Mouse (Mus musculus) CH12.LX (cell line): ENCODE measurements around the gene Abca17. TPM values are rescaled to one million over a fixed set of nuclear protein-coding genes. Genes with fewer than 3 reads are reported as not detected.

Experiments used
- DNase-seq: peaks from one replicate; pipeline ENCODE4 v3.0.0-alpha.2; 2013; ENCODE audit errors: extremely low read depth
- H3K27ac ChIP-seq: 2 replicates; pipeline ENCODE4 v1.5.1; 2012; ENCODE audit warnings: low read depth, mild to moderate bottlenecking, control low read depth, moderate library complexity; ENCODE audit not compliant: insufficient read depth
- H3K27me3 ChIP-seq: replicated peaks from 2 replicates; pipeline ENCODE3; 2012; ENCODE audit warnings: inconsistent platforms
- H3K36me3 ChIP-seq, 2 experiments: replicated peaks in 1 of 2; 2 replicates each; pipeline versions ENCODE3 to v1.6.1; 2012; ENCODE audit warnings: inconsistent platforms in 1 of 2, low read length in 1 of 2, mild to moderate bottlenecking in 1 of 2, mixed read lengths in 1 of 2, moderate library complexity in 1 of 2; ENCODE audit not compliant: control insufficient read depth in 1 of 2, insufficient read depth in 1 of 2
- H3K4me1 ChIP-seq, 2 experiments: 2 replicates each; pipeline ENCODE4 v1.6.1; 2012; ENCODE audit warnings: inconsistent platforms in 1 of 2, moderate library complexity in 1 of 2; ENCODE audit not compliant: insufficient read depth in 2 of 2, control insufficient read depth in 1 of 2
- H3K4me2 ChIP-seq: 2 replicates; pipeline ENCODE4 v1.6.1; 2012; ENCODE audit warnings: low read depth, mild to moderate bottlenecking, control low read depth; ENCODE audit not compliant: poor library complexity, insufficient read depth, severe bottlenecking
- H3K4me3 ChIP-seq, 3 experiments: fragments of 150-350 bp in 1 of 3; sonication (generic) in 1 of 3; replicated peaks in 1 of 3; 2 replicates each; pipeline versions ENCODE3 to v1.5.1; 2011 to 2012; ENCODE audit warnings: low read depth in 2 of 3, low read length in 2 of 3, mild to moderate bottlenecking in 2 of 3, moderate library complexity in 2 of 3, control low read depth in 1 of 3, improper control_type of control experiment in 1 of 3, inconsistent platforms in 1 of 3, mixed read lengths in 1 of 3; ENCODE audit not compliant: poor library complexity in 1 of 3
- H3K79me2 ChIP-seq: replicated peaks from 2 replicates; pipeline ENCODE4 v1.6.1; 2012; ENCODE audit warnings: mild to moderate bottlenecking, moderate library complexity; ENCODE audit not compliant: control insufficient read depth, poor library complexity, insufficient read depth, severe bottlenecking; ENCODE audit errors: extremely low read depth
- H3K9ac ChIP-seq: 2 replicates; pipeline ENCODE4 v1.6.1; 2012; ENCODE audit warnings: low read depth, mild to moderate bottlenecking, control low read depth, moderate library complexity; ENCODE audit not compliant: insufficient read depth
- H3K9me3 ChIP-seq: replicated peaks from 2 replicates; pipeline ENCODE3; 2012; ENCODE audit warnings: low read length, inconsistent platforms, mixed read lengths
- CHD1 ChIP-seq: IDR thresholded peaks from 2 replicates; pipeline ENCODE4 v1.6.1; 2012; ENCODE audit warnings: low read depth, low read length, improper control_type of control experiment, inconsistent platforms
- CTCF ChIP-seq, 2 experiments: IDR thresholded peaks in 1 of 2; conservative IDR thresholded peaks in 1 of 2; 2 replicates each; pipeline ENCODE4 v1.5.1; 2011 to 2012; ENCODE audit warnings: low read depth in 2 of 2, low read length in 2 of 2, improper control_type of control experiment in 1 of 2, inconsistent platforms in 1 of 2, mild to moderate bottlenecking in 1 of 2, moderate library complexity in 1 of 2
- E2F4 ChIP-seq: IDR thresholded peaks from 2 replicates; pipeline ENCODE4 v1.6.1; 2011; ENCODE audit warnings: low read depth, low read length, improper control_type of control experiment; ENCODE audit not compliant: insufficient replicate concordance
- EP300 ChIP-seq: IDR thresholded peaks from 2 replicates; pipeline ENCODE4 v1.6.1; 2011; ENCODE audit warnings: low read length, improper control_type of control experiment
- GABPA ChIP-seq: IDR thresholded peaks from 2 replicates; pipeline ENCODE4 v1.6.1; 2012; ENCODE audit warnings: low read depth, low read length, improper control_type of control experiment, inconsistent platforms; ENCODE audit not compliant: insufficient replicate concordance
- HCFC1 ChIP-seq: IDR thresholded peaks from 2 replicates; pipeline ENCODE4 v1.6.1; 2012; ENCODE audit warnings: low read depth, mild to moderate bottlenecking, inconsistent platforms, low read length, improper control_type of control experiment
- IRF4 ChIP-seq: IDR thresholded peaks from 2 replicates; pipeline ENCODE4 v1.6.1; 2014; ENCODE audit warnings: low read depth, mild to moderate bottlenecking, inconsistent platforms, low read length, improper control_type of control experiment
- MAFK ChIP-seq: IDR thresholded peaks from 2 replicates; pipeline ENCODE4 v1.6.1; 2011; ENCODE audit warnings: low read length, improper control_type of control experiment; ENCODE audit not compliant: insufficient replicate concordance
- MAZ ChIP-seq: IDR thresholded peaks from 2 replicates; pipeline ENCODE4 v1.6.1; 2012; ENCODE audit warnings: low read depth, mild to moderate bottlenecking, inconsistent platforms, low read length, improper control_type of control experiment, moderate library complexity
- MXI1 ChIP-seq: IDR thresholded peaks from 2 replicates; pipeline ENCODE4 v1.6.1; 2011; ENCODE audit warnings: mild to moderate bottlenecking, low read depth, low read length, improper control_type of control experiment
- MYC ChIP-seq: IDR thresholded peaks from 2 replicates; pipeline ENCODE4 v1.6.1; 2011; ENCODE audit warnings: low read depth, mild to moderate bottlenecking, improper control_type of control experiment, low read length
- RAD21 ChIP-seq: IDR thresholded peaks from 2 replicates; pipeline ENCODE4 v1.6.1; 2011; ENCODE audit warnings: low read depth, mild to moderate bottlenecking, low read length, improper control_type of control experiment, moderate library complexity
- RCOR1 ChIP-seq: conservative IDR thresholded peaks from 2 replicates; pipeline ENCODE4 v1.6.1; 2012; ENCODE audit warnings: low read depth, mild to moderate bottlenecking, inconsistent platforms, low read length, improper control_type of control experiment
- SIN3A ChIP-seq: IDR thresholded peaks from 2 replicates; pipeline ENCODE4 v1.6.1; 2012; ENCODE audit warnings: low read length, improper control_type of control experiment, inconsistent platforms
- SMC3 ChIP-seq: IDR thresholded peaks from 2 replicates; pipeline ENCODE4 v1.6.1; 2011; ENCODE audit warnings: low read depth, low read length, improper control_type of control experiment
- TCF12 ChIP-seq: IDR thresholded peaks from 2 replicates; pipeline ENCODE4 v1.6.1; 2014; ENCODE audit warnings: low read depth, mild to moderate bottlenecking, inconsistent platforms, low read length, improper control_type of control experiment
- UBTF ChIP-seq: IDR thresholded peaks from 2 replicates; pipeline ENCODE4 v1.6.1; 2012; ENCODE audit warnings: low read depth, mild to moderate bottlenecking, inconsistent platforms, low read length, improper control_type of control experiment, moderate library complexity
- USF1 ChIP-seq: IDR thresholded peaks from 2 replicates; pipeline ENCODE4 v1.6.1; 2014; ENCODE audit warnings: low read depth, mild to moderate bottlenecking, inconsistent platforms, low read length, improper control_type of control experiment
- USF2 ChIP-seq: conservative IDR thresholded peaks from 2 replicates; pipeline ENCODE4 v1.6.1; 2011; ENCODE audit warnings: low read depth, low read length, improper control_type of control experiment
- ZC3H11A ChIP-seq: IDR thresholded peaks from 2 replicates; pipeline ENCODE4 v1.6.1; 2012; ENCODE audit warnings: low read depth, mild to moderate bottlenecking, inconsistent platforms, low read length, improper control_type of control experiment
- ZKSCAN1 ChIP-seq: IDR thresholded peaks from 2 replicates; pipeline ENCODE4 v1.6.1; 2012; ENCODE audit warnings: low read depth, inconsistent platforms, low read length, improper control_type of control experiment, borderline replicate concordance
- ZMIZ1 ChIP-seq: IDR thresholded peaks from 2 replicates; pipeline ENCODE4 v1.6.1; 2012; ENCODE audit warnings: low read depth, mild to moderate bottlenecking, inconsistent platforms, low read length, improper control_type of control experiment
- dilution Hi-C: fragments of 300-500 bp; cut with MboI; formaldehyde crosslinking; loops from 2 replicates; pipeline ENCODE4 v1.14.3; 2020; ENCODE audit warnings: low sequenced_read_pairs; ENCODE audit not compliant: extremely low pct_unique_long_range_greater_than_20kb, extremely low pct_ligation_motif_present
- in situ Hi-C: fragments of 300-500 bp; cut with MboI; formaldehyde crosslinking; loops from 3 replicates; pipeline ENCODE4 v1.14.3; 2019; ENCODE audit warnings: low sequenced_read_pairs, low pct_ligation_motif_present, low pct_unique_long_range_greater_than_20kb, mixed read lengths
- polyA plus RNA-seq: library from polyadenylated mRNA; unstranded; fragments of >175 nt; gene quantifications from 2 replicates; pipeline ENCODE4 v1.2.1, GENCODE M21; 2012; ENCODE audit warnings: low read depth; ENCODE audit not compliant: insufficient read length
- total RNA-seq, 2 experiments: library from RNA; depleted of rRNA; stranded (reverse); fragments of 300-350 nt in 1 of 2; fragments of >200 nt in 1 of 2; gene quantifications; 2 replicates each; pipeline ENCODE4 v1.2.3; 2012 to 2014

Abca17 gene
- total and polyA plus RNA-seq, 3 experiments = not detected

- Histone ChIP-seq H3K4me2 (no peak overlapping the region), H3K9me3 (no peaks in the 10 kb centered on the region), H3K27ac (no peak overlapping the region), H3K27me3 (peaks cover 9% of the 10 kb centered on the region), H3K4me3 (no peak overlapping the region), H3K4me1 (peaks cover 4 to 44% of the 10 kb centered on the region in 2 experiments; a peak in 3 of 4 replicates), H3K79me2 (no peaks in the 10 kb centered on the region)
- dilution Hi-C loops = no loop called here
- DNase-seq = no peak
- TF ChIP-seq CTCF (conservative IDR thresholded peaks at IDR 0.05 in 1 of 2, IDR thresholded peaks at IDR 0.05 in 1 of 2; ENCODE audit: low read depth in 2 of 2, low read length in 2 of 2) = no peak
- TF ChIP-seq ZMIZ1 = no peak
- TF ChIP-seq GABPA = no peak
- TF ChIP-seq ZC3H11A = no peak
- TF ChIP-seq ZKSCAN1 = no peak
- TF ChIP-seq EP300 = no peak
- no peak for TF ChIP-seq SMC3
- TF ChIP-seq E2F4 = no peak
- TF ChIP-seq MAZ = no peak
- no peak for TF ChIP-seq SIN3A
- no peak for TF ChIP-seq TCF12
- no peak for TF ChIP-seq USF1
- TF ChIP-seq CHD1 = no peak
- TF ChIP-seq HCFC1 = no peak
- no peak for TF ChIP-seq MXI1
- no peak for TF ChIP-seq MAFK
- no peak for TF ChIP-seq USF2
- no peak for TF ChIP-seq MYC
- no peak for TF ChIP-seq RAD21
- TF ChIP-seq, all 38 proteins: peak for 0
- in situ Hi-C loops = no loop called here
- Histone ChIP-seq H3K9ac (no peak overlapping the region), H3K36me3 (peaks cover 0 to 7% of the 10 kb centered on the region in 2 experiments)
Measured at GRCm38 (mm10) chr17:24353960-24354359, 3.1 kb upstream of the Abca17 start.

GRCm38 (mm10) chr17:24352370-24353194, 1.7 kb upstream of the Abca17 start:
- H3K4me1 ChIP-seq = peaks cover 4 to 44% of the 10 kb centered on the region in 2 experiments; a peak in 3 of 4 replicates
- in situ Hi-C loops = no loop called here
- DNase-seq = no peak

More at GRCm38 (mm10) chr17:24352370-24353194, 1.7 kb upstream of the Abca17 start:
- no peaks in the 10 kb centered on the region for H3K9me3 ChIP-seq
- peak overlapping the region; percentile 68; the same call in 1 of the 2 replicates for H3K9ac ChIP-seq
- peak overlapping the region; percentile 72 to 84 (median 73) for H3K4me3 ChIP-seq
- H3K4me2 ChIP-seq = peak overlapping the region; percentile 25
- dilution Hi-C loops = no loop called here
- peaks cover 9% of the 10 kb centered on the region for H3K27me3 ChIP-seq
- no peaks in the 10 kb centered on the region for H3K36me3 ChIP-seq
- TF ChIP-seq UBTF = peak; percentile 42; the same call in 1 of the 2 replicates
- no peak for TF ChIP-seq IRF4
- no peak for TF ChIP-seq RCOR1
- H3K27ac ChIP-seq = no peak overlapping the region
- no peaks in the 10 kb centered on the region for H3K79me2 ChIP-seq
